Comparison of ENCODE assay signal across 25 mouse cellular contexts in genomic region chr10:109976351-109976750, GRCm38 (mm10).
A peak's percentile ranks its signal among the peaks of the same experiment; 100 is the strongest.
DNase-seq lines count a peak whose midpoint lies in the region; ATAC-seq and TF ChIP-seq lines count a peak whose summit lies in the region.
"Had no signal": no experiment of that assay in that cellular context is flagged by ENCODE, and none has a peak within 500 bp of the region (broad histone marks: within the 10 kb centered on the region; RNA-seq: fewer than 3 reads in every experiment).

No protein-coding gene starts in this region.

- no peak overlapping the region for H3K4me2 ChIP-seq in forebrain, embryonic 13.5 days
- H3K4me2 ChIP-seq: embryonic facial prominence, embryonic 13.5 days; embryonic facial prominence, embryonic 15.5 days; forebrain, embryonic 15.5 days had no signal

- H3K4me3 ChIP-seq in gastrocnemius, adult 2 months, result peak overlapping the region; percentile 66
- no peak overlapping the region for H3K4me3 ChIP-seq in forebrain, embryonic 13.5 days
- H3K4me3 ChIP-seq: embryonic facial prominence, embryonic 13.5 days; embryonic facial prominence, embryonic 15.5 days; forebrain, embryonic 15.5 days had no signal

- H3K27ac ChIP-seq in gastrocnemius, adult 2 months, result peak overlapping the region; percentile 20
- no peak overlapping the region for H3K27ac ChIP-seq in forebrain, embryonic 13.5 days
- H3K27ac ChIP-seq: embryonic facial prominence, embryonic 13.5 days; embryonic facial prominence, embryonic 15.5 days; forebrain, embryonic 15.5 days had no signal

- ATAC-seq in common myeloid progenitor, adult 5-6 weeks (replicated peaks; ENCODE audit: low read depth, poor library complexity, severe bottlenecking), result 0 out of 2 replicates have a peak, but pooled peaks have one; percentile 54
- ATAC-seq in megakaryocyte progenitor cell, adult 5-6 weeks (replicated peaks; ENCODE audit: poor library complexity), result peak; percentile 50; the same call in 1 of the 2 replicates
- no peak for ATAC-seq in forebrain, embryonic 13.5 days
- ATAC-seq: CD4-positive, CD25-positive, alpha-beta regulatory T cell, adult 4 months; forebrain, embryonic 15.5 days; forebrain, postnatal 0 days had no signal

- intact Hi-C loops in gastrocnemius, adult 2 months (cut with DNase I), result no loop called here

- WGBS in forebrain, embryonic 13.5 days, result 91% methylated on average over 8 of the region's 8 CpGs

- peaks cover 4% of the 10 kb centered on the region; the same call in 1 of the 2 replicates for H3K4me1 ChIP-seq in forebrain, embryonic 13.5 days
- H3K4me1 ChIP-seq: embryonic facial prominence, embryonic 13.5 days; embryonic facial prominence, embryonic 15.5 days had no signal

- no peak overlapping the region for H3K9ac ChIP-seq in forebrain, embryonic 13.5 days
- H3K9ac ChIP-seq: embryonic facial prominence, embryonic 13.5 days; embryonic facial prominence, embryonic 15.5 days; forebrain, embryonic 15.5 days; forebrain, postnatal 0 days had no signal

- no peak for DNase-seq in gastrocnemius, adult 2 months
- no peak for DNase-seq in gastrocnemius, postnatal 10 days
- peak; percentile 4 for DNase-seq in MEL-GATA-1-ER (ENCODE audit: extremely low read depth, low read depth)
- DNase-seq in urinary bladder, adult 18-20 months (ENCODE audit: low spot score in 2 of 2), result no peak
- DNase-seq in lung, postnatal 25 days (ENCODE audit: low spot score), result no peak
- DNase-seq: adrenal gland, adult 2 months; adrenal gland, postnatal 10 days; adrenal gland, postnatal 25 days; B cell, adult 2 months; cerebellum, adult 11-12 months; cerebellum, adult 2 months; cerebellum, adult 9-10 months; cerebellum, postnatal 10 days; cerebellum, postnatal 25 days; embryo, embryonic 11 days; forebrain, postnatal 0 days had no signal

- no peak for TF ChIP-seq CTCF in gastrocnemius, adult 2 months (IDR thresholded peaks at IDR 0.05)

- H3K36me3 ChIP-seq in forebrain, embryonic 13.5 days (ENCODE audit: poor library complexity, severe bottlenecking), result no peaks in the 10 kb centered on the region
- H3K36me3 ChIP-seq: embryonic facial prominence, embryonic 13.5 days; embryonic facial prominence, embryonic 15.5 days; forebrain, embryonic 15.5 days; G1E had no signal

- no peaks in the 10 kb centered on the region for H3K9me3 ChIP-seq in forebrain, embryonic 13.5 days (replicated peaks)
- H3K9me3 ChIP-seq: embryonic facial prominence, embryonic 13.5 days; embryonic facial prominence, embryonic 15.5 days; forebrain, embryonic 15.5 days; G1E had no signal

- no peaks in the 10 kb centered on the region for H3K27me3 ChIP-seq in forebrain, embryonic 13.5 days
- H3K27me3 ChIP-seq: CH12.LX; embryonic facial prominence, embryonic 13.5 days; embryonic facial prominence, embryonic 15.5 days; forebrain, embryonic 15.5 days had no signal
